17 mouse cellular contexts compared by ENCODE assay signal in the genomic region with DNA sequence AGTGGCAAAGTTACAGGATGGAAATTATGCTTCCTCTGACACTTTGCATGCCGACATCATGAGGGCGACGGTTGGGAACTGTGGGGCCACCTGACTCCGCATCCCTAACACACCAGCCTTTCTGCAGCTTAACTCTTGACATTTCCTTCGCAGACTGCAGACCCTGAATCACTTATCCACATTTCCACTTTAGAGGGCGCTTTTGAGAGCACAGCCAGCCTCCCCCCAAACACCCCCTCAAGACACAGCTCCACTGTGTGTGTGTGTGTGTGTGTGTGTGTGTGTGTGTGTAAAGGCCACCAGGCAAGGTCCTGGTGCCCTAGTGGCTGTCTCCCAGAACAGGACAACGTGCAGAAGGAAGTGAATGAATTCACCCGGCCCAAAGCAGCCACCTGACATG. TPM values are rescaled to one million over a fixed set of nuclear protein-coding genes. Genes with fewer than 3 reads are reported as not detected.
DNase-seq lines count a peak whose midpoint lies in the region; ATAC-seq and TF ChIP-seq lines count a peak whose summit lies in the region.
"Had no signal": no experiment of that assay in that cellular context is flagged by ENCODE, and none has a peak within 500 bp of the region (broad histone marks: within the 10 kb centered on the region; RNA-seq: fewer than 3 reads in every experiment).

No protein-coding gene starts in this region.

- no peaks in the 10 kb centered on the region for H3K36me3 ChIP-seq in hindbrain, postnatal 0 days (ENCODE audit: insufficient read depth, low read length)
- H3K36me3 ChIP-seq in hindbrain, embryonic 11.5 days (ENCODE audit: control insufficient read depth, insufficient read depth, low read length), result no peaks in the 10 kb centered on the region
- H3K36me3 ChIP-seq in stomach, embryonic 16.5 days (ENCODE audit: control insufficient read depth, insufficient read depth, low read length), result no peaks in the 10 kb centered on the region
- H3K36me3 ChIP-seq in stomach, postnatal 0 days (ENCODE audit: control insufficient read depth, insufficient read depth, low read length), result no peaks in the 10 kb centered on the region
- no peaks in the 10 kb centered on the region for H3K36me3 ChIP-seq in thymus, adult 2 months (ENCODE audit: control insufficient read depth, insufficient read depth, low read length)
- H3K36me3 ChIP-seq: lung, embryonic 15.5 days; stomach, embryonic 15.5 days had no signal

- no peaks in the 10 kb centered on the region for H3K27me3 ChIP-seq in hindbrain, postnatal 0 days (ENCODE audit: insufficient read depth, low read length)
- no peaks in the 10 kb centered on the region for H3K27me3 ChIP-seq in hindbrain, embryonic 11.5 days (ENCODE audit: control insufficient read depth, insufficient read depth, low read length)
- H3K27me3 ChIP-seq in stomach, embryonic 16.5 days (ENCODE audit: control insufficient read depth, insufficient read depth, low read length), result no peaks in the 10 kb centered on the region
- H3K27me3 ChIP-seq in stomach, postnatal 0 days (ENCODE audit: control insufficient read depth, insufficient read depth, low read length), result no peaks in the 10 kb centered on the region
- H3K27me3 ChIP-seq in thymus, adult 2 months (ENCODE audit: control insufficient read depth, insufficient read depth, low read length), result no peaks in the 10 kb centered on the region
- H3K27me3 ChIP-seq: lung, embryonic 15.5 days; stomach, embryonic 15.5 days had no signal

- DNase-seq in hindbrain, postnatal 0 days (ENCODE audit: low spot score), result no peak
- no peak for DNase-seq in hindbrain, embryonic 11.5 days (ENCODE audit: low spot score)
- DNase-seq in stomach, postnatal 0 days (ENCODE audit: low spot score), result no peak
- peak; percentile 47 for DNase-seq in thymus, adult 2 months
- no peak for DNase-seq in embryo, embryonic 10 days (ENCODE audit: low spot score)
- DNase-seq in kidney, postnatal 25 days, result no peak
- DNase-seq: adrenal gland, adult 2 months; cerebellum, adult 11 months; cerebellum, postnatal 14 days; kidney, adult 18-20 months; right cerebral cortex, adult 18-20 months had no signal

- no peak overlapping the region for H3K4me2 ChIP-seq in hindbrain, postnatal 0 days (ENCODE audit: low read depth, low read length)
- H3K4me2 ChIP-seq in hindbrain, embryonic 11.5 days (replicated peaks; ENCODE audit: low read depth, low read length), result no peak overlapping the region
- no peak overlapping the region for H3K4me2 ChIP-seq in stomach, embryonic 16.5 days (ENCODE audit: low read depth, low read length)
- H3K4me2 ChIP-seq in stomach, postnatal 0 days (replicated peaks; ENCODE audit: low read depth), result no peak overlapping the region
- H3K4me2 ChIP-seq: forebrain, embryonic 13.5 days; hindbrain, embryonic 14.5 days; lung, embryonic 15.5 days had no signal

- TF ChIP-seq POLR2A in thymus, adult 2 months (IDR thresholded peaks at IDR 0.05; ENCODE audit: control insufficient read depth, extremely low read depth, insufficient read depth, low read length, poor library complexity), result no peak

- TF ChIP-seq EP300 in stomach, postnatal 0 days (optimal IDR thresholded peaks at IDR 0.05), result no peak

- peak; percentile 14; the same call in 1 of the 2 replicates for TF ChIP-seq CTCF in hindbrain, postnatal 0 days (IDR thresholded peaks at IDR 0.05; ENCODE audit: low read depth)
- TF ChIP-seq CTCF in stomach, postnatal 0 days (IDR thresholded peaks at IDR 0.05; ENCODE audit: low read depth), result no peak
- no peak for TF ChIP-seq CTCF in thymus, adult 2 months (IDR thresholded peaks at IDR 0.05; ENCODE audit: borderline replicate concordance, control insufficient read depth, extremely low read depth, insufficient read depth, low read length, poor library complexity)

- no peak for ATAC-seq in hindbrain, postnatal 0 days
- ATAC-seq in hindbrain, embryonic 11.5 days (ENCODE audit: low FRiP score), result no peak
- ATAC-seq in stomach, embryonic 16.5 days (ENCODE audit: insufficient read depth, low FRiP score), result no peak
- no peak for ATAC-seq in stomach, postnatal 0 days (ENCODE audit: low FRiP score, low TSS enrichment)
- ATAC-seq: forebrain, embryonic 13.5 days; midbrain, embryonic 16.5 days had no signal

- H3K27ac ChIP-seq in hindbrain, postnatal 0 days, result no peak overlapping the region
- H3K27ac ChIP-seq in hindbrain, embryonic 11.5 days (ENCODE audit: low read depth, low read length), result no peak overlapping the region
- H3K27ac ChIP-seq in stomach, embryonic 16.5 days (ENCODE audit: low read length), result no peak overlapping the region
- H3K27ac ChIP-seq in stomach, postnatal 0 days (replicated peaks), result no peak overlapping the region
- peak overlapping the region; percentile 88 for H3K27ac ChIP-seq in thymus, adult 2 months (ENCODE audit: control insufficient read depth, insufficient read depth, low read length)
- H3K27ac ChIP-seq: forebrain, embryonic 13.5 days; hindbrain, embryonic 14.5 days; lung, embryonic 15.5 days; stomach, embryonic 15.5 days had no signal

- no peaks in the 10 kb centered on the region for H3K4me1 ChIP-seq in hindbrain, postnatal 0 days (ENCODE audit: insufficient read depth, low read length)
- H3K4me1 ChIP-seq in hindbrain, embryonic 11.5 days (replicated peaks; ENCODE audit: control insufficient read depth, insufficient read depth, low read length), result no peaks in the 10 kb centered on the region
- peaks cover 18% of the 10 kb centered on the region for H3K4me1 ChIP-seq in stomach, embryonic 16.5 days (ENCODE audit: control insufficient read depth, insufficient read depth, low read length)
- H3K4me1 ChIP-seq in stomach, postnatal 0 days (replicated peaks; ENCODE audit: control insufficient read depth, insufficient read depth), result 0 out of 2 replicates have a peak, but pooled peaks cover 6% of the 10 kb centered on the region
- H3K4me1 ChIP-seq in thymus, adult 2 months (replicated peaks; ENCODE audit: control insufficient read depth, insufficient read depth, low read length), result peaks cover 71% of the 10 kb centered on the region

- no peaks in the 10 kb centered on the region for H3K9me3 ChIP-seq in hindbrain, postnatal 0 days (ENCODE audit: low read length)
- no peaks in the 10 kb centered on the region for H3K9me3 ChIP-seq in hindbrain, embryonic 11.5 days (ENCODE audit: control insufficient read depth, low read length)
- no peaks in the 10 kb centered on the region for H3K9me3 ChIP-seq in stomach, embryonic 16.5 days (replicated peaks; ENCODE audit: control insufficient read depth, low read length)
- no peaks in the 10 kb centered on the region for H3K9me3 ChIP-seq in stomach, postnatal 0 days (ENCODE audit: control insufficient read depth, low read length)
- H3K9me3 ChIP-seq: forebrain, embryonic 13.5 days; lung, embryonic 15.5 days; stomach, embryonic 15.5 days had no signal

- no peak overlapping the region for H3K9ac ChIP-seq in hindbrain, postnatal 0 days (replicated peaks; ENCODE audit: low read length)
- no peak overlapping the region for H3K9ac ChIP-seq in hindbrain, embryonic 11.5 days (ENCODE audit: low read depth, low read length)
- 0 out of 2 replicates have a peak overlapping the region, but pooled peaks have one; percentile 18 for H3K9ac ChIP-seq in stomach, embryonic 16.5 days (ENCODE audit: low read length)
- H3K9ac ChIP-seq in stomach, postnatal 0 days (ENCODE audit: low read length), result no peak overlapping the region
- H3K9ac ChIP-seq: forebrain, embryonic 13.5 days; hindbrain, embryonic 14.5 days; lung, embryonic 15.5 days; stomach, embryonic 15.5 days had no signal

- H3K4me3 ChIP-seq in hindbrain, postnatal 0 days (ENCODE audit: low read length), result no peak overlapping the region
- no peak overlapping the region for H3K4me3 ChIP-seq in hindbrain, embryonic 11.5 days (ENCODE audit: low read depth, low read length)
- H3K4me3 ChIP-seq in stomach, embryonic 16.5 days (replicated peaks; ENCODE audit: low read length), result no peak overlapping the region
- H3K4me3 ChIP-seq in stomach, postnatal 0 days (ENCODE audit: low read depth, low read length), result no peak overlapping the region
- H3K4me3 ChIP-seq in thymus, adult 2 months (ENCODE audit: control insufficient read depth, insufficient read depth, low read length), result no peak overlapping the region
- H3K4me3 ChIP-seq: forebrain, embryonic 13.5 days; lung, embryonic 15.5 days; stomach, embryonic 15.5 days had no signal

- WGBS in hindbrain, postnatal 0 days, result 74% methylated on average over 8 of the region's 8 CpGs
- 77% methylated on average over 8 of the region's 8 CpGs for WGBS in hindbrain, embryonic 11.5 days
- 73% methylated on average over 8 of the region's 8 CpGs for WGBS in stomach, embryonic 16.5 days
- WGBS in stomach, postnatal 0 days, result 73% methylated on average over 8 of the region's 8 CpGs
- 79% methylated on average over 8 of the region's 8 CpGs for WGBS in thymus, adult 2 months

RNA-seq across cellular contexts. Expression of a gene that starts 4.2 kb away (rescaled TPM):
- total RNA-seq in hindbrain, postnatal 0 days (2014; rRNA removed), result 1.0 and 2.6 TPM in 2 replicates
- polyA plus RNA-seq in hindbrain, postnatal 0 days (2015; fragmentation: Nextera tagmentation; extraction: Ambion mirVana), result 3.4 and 3.9 TPM in 2 replicates
- 0.28 and 0.40 TPM in 2 replicates for polyA plus RNA-seq in hindbrain, embryonic 11.5 days (2014; fragmentation: Nextera tagmentation; extraction: Ambion mirVana)
- polyA plus RNA-seq in stomach, embryonic 16.5 days (2015; fragmentation: Nextera tagmentation; extraction: Ambion mirVana), result 3.8 and 6.2 TPM in 2 replicates
- polyA plus RNA-seq in stomach, postnatal 0 days (2015; fragmentation: Nextera tagmentation; extraction: Ambion mirVana), result 1.7 and 2.2 TPM in 2 replicates
- 76.7 and 80.4 TPM in 2 replicates for polyA plus RNA-seq in thymus, adult 2 months (2012; rRNA removed)

RNA-seq across cellular contexts. Expression of a gene that starts 52.0 kb away (rescaled TPM):
- 1.7 and 2.5 TPM in 2 replicates for total RNA-seq in hindbrain, postnatal 0 days (2014; rRNA removed)
- 1.3 and 3.1 TPM in 2 replicates for polyA plus RNA-seq in hindbrain, postnatal 0 days (2015; fragmentation: Nextera tagmentation; extraction: Ambion mirVana)
- polyA plus RNA-seq in hindbrain, embryonic 11.5 days (2014; fragmentation: Nextera tagmentation; extraction: Ambion mirVana), result 1.7 and 2.3 TPM in 2 replicates
- 6.8 and 7.6 TPM in 2 replicates for polyA plus RNA-seq in stomach, embryonic 16.5 days (2015; fragmentation: Nextera tagmentation; extraction: Ambion mirVana)
- 3.5 and 3.7 TPM in 2 replicates for polyA plus RNA-seq in stomach, postnatal 0 days (2015; fragmentation: Nextera tagmentation; extraction: Ambion mirVana)
- polyA plus RNA-seq in thymus, adult 2 months (2012; rRNA removed), result 18.8 and 24.1 TPM in 2 replicates

Comparison
In these comparisons a context has a peak if more than half of its experiments do, and no peak if none do; other contexts are left out.
1. RNA of a gene that starts 4.2 kb away (polyA plus RNA-seq): 76.7 to 80.4 TPM in thymus, adult 2 months; 3.8 to 6.2 TPM in stomach, embryonic 16.5 days, 3.4 to 3.9 TPM in hindbrain, postnatal 0 days, 1.7 to 2.2 TPM in stomach, postnatal 0 days and 0.28 to 0.40 TPM in hindbrain, embryonic 11.5 days; every median in the first group is over 10 times any median in the second.